Mouse (Mus musculus): ENCODE data around the gene Psmd12. TPM values are rescaled to one million over a fixed set of nuclear protein-coding genes. Genes with fewer than 3 reads are reported as not detected.

The Psmd12 gene
- total and polyA plus RNA-seq, 3 experiments, result 139 to 437 (median 149) TPM

DNA sequence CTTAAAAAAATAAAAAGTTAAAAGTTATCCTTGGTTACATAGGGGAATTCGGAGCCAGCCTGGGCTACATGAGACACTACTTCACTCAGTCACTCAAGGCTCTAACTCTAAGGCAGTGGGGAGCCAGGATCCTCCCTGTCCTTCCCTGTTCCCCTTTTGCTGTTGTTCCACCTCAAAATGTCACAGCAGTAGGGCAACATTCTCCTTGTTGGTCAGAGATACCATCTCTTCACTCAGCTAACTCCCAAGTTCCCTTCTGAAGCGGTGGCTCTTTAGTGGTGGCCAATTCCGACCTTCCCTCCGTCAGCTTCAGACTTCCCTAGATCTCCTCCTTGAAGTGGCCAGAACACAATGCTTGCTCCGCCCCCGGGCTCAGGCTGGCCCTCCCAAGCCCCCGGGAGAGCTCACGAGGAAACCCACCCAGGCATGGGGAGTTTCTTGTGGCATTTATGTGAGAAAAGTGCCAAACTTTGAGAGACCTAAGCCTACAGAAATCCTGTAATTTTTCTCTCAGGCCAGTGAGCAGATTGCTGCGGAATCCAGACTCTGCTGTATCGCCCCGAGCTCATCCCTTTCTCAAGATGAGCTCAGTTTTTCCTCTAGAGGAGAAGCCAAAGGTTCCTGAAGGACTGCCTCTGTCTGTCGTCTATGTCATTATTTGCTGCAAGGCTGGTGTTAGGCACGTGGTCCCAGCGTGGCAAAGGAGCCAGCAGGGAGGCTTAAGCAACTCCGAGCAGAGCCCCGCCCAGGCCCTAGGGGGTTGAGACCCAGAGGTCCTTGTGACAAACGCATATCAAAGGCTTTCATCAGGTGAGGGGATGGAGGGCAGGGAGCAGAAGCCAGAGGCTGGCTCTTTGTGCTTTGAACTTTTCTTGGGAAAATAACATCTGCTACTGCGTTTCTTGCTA lies 31.3 kb downstream of the Psmd12 start:
- peak overlapping the region; percentile 70 for H3K27ac ChIP-seq (ENCODE audit: control insufficient read depth, low read depth, low read length)
- H3K4me3 ChIP-seq (ENCODE audit: control insufficient read depth in 1 of 2, insufficient read depth in 1 of 2, low read depth in 2 of 2, low read length in 2 of 2), result peak overlapping the region; percentile 29 to 49
- peaks cover 0 to 4% of the 10 kb centered on the region in 2 experiments; a peak in 2 of 4 replicates for H3K4me1 ChIP-seq (ENCODE audit: control insufficient read depth in 1 of 2, insufficient read depth in 2 of 2, low read length in 2 of 2)
- H3K36me3 ChIP-seq (ENCODE audit: control insufficient read depth in 1 of 2, insufficient read depth in 2 of 2, low read length in 2 of 2), result peaks cover 0 to 3% of the 10 kb centered on the region in 2 experiments; a peak in 2 of 4 replicates
- peak; percentile 90 for DNase-seq (ENCODE audit: low read depth, low spot score)
- H3K9me3 ChIP-seq (replicated peaks; ENCODE audit: insufficient read depth, low read length), result no peaks in the 10 kb centered on the region
- no peaks in the 10 kb centered on the region for H3K79me2 ChIP-seq (ENCODE audit: control insufficient read depth, insufficient read depth, low read length, poor library complexity)
- no peaks in the 10 kb centered on the region for H3K27me3 ChIP-seq (ENCODE audit: control insufficient read depth in 1 of 2, insufficient read depth in 2 of 2, low read length in 2 of 2)
- peak overlapping the region; percentile 62 for H3K9ac ChIP-seq (ENCODE audit: control insufficient read depth, low read depth, low read length, poor library complexity, severe bottlenecking)
- TF ChIP-seq ZC3H11A (IDR thresholded peaks at IDR 0.05; ENCODE audit: low read depth, low read length) (no peak), ZMIZ1 (IDR thresholded peaks at IDR 0.05; ENCODE audit: low read depth, low read length) (no peak), SMC3 (IDR thresholded peaks at IDR 0.05; ENCODE audit: low read depth, low read length) (no peak), MAFK (IDR thresholded peaks at IDR 0.05; ENCODE audit: borderline replicate concordance, low read depth, low read length) (no peak), MAX (IDR thresholded peaks at IDR 0.05; ENCODE audit: low read length) (peak; percentile 99), GABPA (IDR thresholded peaks at IDR 0.05; ENCODE audit: low read depth, low read length) (no peak), CHD1 (IDR thresholded peaks at IDR 0.05; ENCODE audit: low read depth, low read length) (no peak), TCF12 (IDR thresholded peaks at IDR 0.05; ENCODE audit: low read depth, low read length) (no peak), MYC (IDR thresholded peaks at IDR 0.05; ENCODE audit: low read depth, low read length) (peak; percentile 98), RCOR1 (IDR thresholded peaks at IDR 0.05; ENCODE audit: low read depth, low read length) (no peak), TAL1 (IDR thresholded peaks at IDR 0.05; ENCODE audit: low read length) (no peak), CHD2 (IDR thresholded peaks at IDR 0.05; ENCODE audit: low read length) (no peak), E2F4 (IDR thresholded peaks at IDR 0.05; ENCODE audit: borderline replicate concordance, low read depth, low read length) (no peak), UBTF (IDR thresholded peaks at IDR 0.05; ENCODE audit: borderline replicate concordance, insufficient read depth, low read depth, low read length) (no peak), MAZ (IDR thresholded peaks at IDR 0.05; ENCODE audit: low read depth, low read length) (0 out of 2 replicates have a peak, but pooled peaks have one; percentile 69), KAT2A (conservative IDR thresholded peaks at IDR 0.05; ENCODE audit: low read depth, low read length) (no peak), HCFC1 (IDR thresholded peaks at IDR 0.05; ENCODE audit: low read depth, low read length) (no peak), EP300 (IDR thresholded peaks at IDR 0.05; ENCODE audit: low read depth in 1 of 2, low read length in 2 of 2) (peak in 1 of 2 experiments; percentile 26; a peak in 1 of 4 replicates), USF1 (IDR thresholded peaks at IDR 0.05; ENCODE audit: low read depth, low read length) (peak; percentile 88), MXI1 (IDR thresholded peaks at IDR 0.05; ENCODE audit: low read depth, low read length) (peak; percentile 97), SIN3A (IDR thresholded peaks at IDR 0.05; ENCODE audit: low read length) (peak; percentile 69; the same call in 1 of the 2 replicates), POLR2AphosphoS2 (IDR thresholded peaks at IDR 0.05; ENCODE audit: low read length) (no peak), MYB (IDR thresholded peaks at IDR 0.05; ENCODE audit: low read depth, low read length) (no peak), CTCF (IDR thresholded peaks at IDR 0.05 in 2 of 3, conservative IDR thresholded peaks at IDR 0.05 in 1 of 3; ENCODE audit: control insufficient read depth in 1 of 3, insufficient read depth in 1 of 3, low read depth in 2 of 3, low read length in 3 of 3, poor library complexity in 1 of 3, severe bottlenecking in 1 of 3) (no peak), ZKSCAN1 (IDR thresholded peaks at IDR 0.05; ENCODE audit: low read depth, low read length) (no peak), ETS1 (IDR thresholded peaks at IDR 0.05; ENCODE audit: low read depth, low read length) (peak; percentile 22; the same call in 1 of the 2 replicates), POLR2A (IDR thresholded peaks at IDR 0.05; ENCODE audit: control insufficient read depth in 1 of 2, insufficient read depth in 1 of 2, low read depth in 1 of 2, low read length in 2 of 2, poor library complexity in 1 of 2) (peak in 1 of 2 experiments; percentile 29; a peak in 1 of 4 replicates), ZNF384 (IDR thresholded peaks at IDR 0.05; ENCODE audit: low read depth, low read length) (no peak), USF2 (IDR thresholded peaks at IDR 0.05; ENCODE audit: borderline replicate concordance in 1 of 2, insufficient read depth in 1 of 2, low read depth in 1 of 2, low read length in 2 of 2) (0 out of 4 replicates have a peak, but pooled peaks of 1 of the 2 experiments have one; percentile 35), GATA1 (IDR thresholded peaks at IDR 0.05; ENCODE audit: low read depth, low read length) (peak; percentile 69), MEF2A (IDR thresholded peaks at IDR 0.05; ENCODE audit: extremely low read depth, insufficient replicate concordance, low read depth, low read length, poor library complexity, severe bottlenecking) (no peak), RAD21 (IDR thresholded peaks at IDR 0.05; ENCODE audit: low read depth, low read length) (no peak), POLR2AphosphoS5 (IDR thresholded peaks at IDR 0.05; ENCODE audit: borderline replicate concordance, low read depth, low read length) (no peak), JUND (IDR thresholded peaks at IDR 0.05; ENCODE audit: low read depth, low read length) (no peak), ELF1 (IDR thresholded peaks at IDR 0.05; ENCODE audit: low read depth, low read length) (no peak)
